Mouse (Mus musculus): Measurements from ENCODE around the gene Atpif1.

DNA sequence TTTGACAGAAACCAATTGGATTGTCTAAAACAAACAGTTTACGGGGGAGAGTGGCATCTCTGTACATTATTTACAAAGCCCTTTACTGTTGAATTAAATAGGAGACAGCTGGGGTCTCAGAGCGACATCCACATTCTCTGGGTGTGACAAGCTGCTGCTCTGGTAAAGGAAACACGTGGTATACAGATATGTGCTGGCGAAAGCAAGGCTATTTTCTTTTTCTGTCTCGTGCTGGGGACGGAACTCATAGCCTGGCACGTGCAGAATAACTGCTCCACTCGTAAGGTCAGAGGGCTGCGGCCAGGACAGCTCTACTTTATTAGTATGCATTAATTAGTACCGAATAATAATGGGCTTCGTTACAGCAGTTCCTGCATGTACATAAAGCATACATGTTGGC is 39.9 kb upstream of the Atpif1 start:
- TF ChIP-seq POLR2A (IDR thresholded peaks at IDR 0.05; ENCODE audit: borderline replicate concordance, low read depth, low read length): no peak
- TF ChIP-seq CTCF (IDR thresholded peaks at IDR 0.05; ENCODE audit: low read depth, low read length): no peak

Measured in bone marrow macrophage, adult 2 months (primary cell).